Mouse (Mus musculus) lung, embryonic 14.5 days (tissue): Measurements from ENCODE around the gene Fastkd3. TPM values are rescaled to one million over a fixed set of nuclear protein-coding genes. Genes with fewer than 3 reads are reported as not detected.

Experiments used
- ATAC-seq: fragments of 200-750 bp; cut with Nextera tagmentation; 2 replicates; pipeline ENCODE4 v1.8.0; 2017; ENCODE audit warnings: mild to moderate bottlenecking, moderate TSS enrichment, moderate library complexity; ENCODE audit not compliant: insufficient read depth
- DNase-seq: peaks from one replicate; pipeline ENCODE4 v3.0.0-alpha.2; 2015
- H3K27ac ChIP-seq: fragments of 300-500 bp; sonication (generic); 2 replicates; pipeline ENCODE4 v1.5.1; 2014; ENCODE audit warnings: low read depth, mild to moderate bottlenecking, moderate library complexity
- H3K27me3 ChIP-seq: fragments of 300-500 bp; sonication (generic); 2 replicates; pipeline ENCODE4 v1.6.1; 2014; ENCODE audit warnings: low read length, control low read depth; ENCODE audit not compliant: insufficient read depth
- H3K36me3 ChIP-seq: fragments of 300-500 bp; sonication (generic); 2 replicates; pipeline ENCODE4 v1.6.1; 2014; ENCODE audit warnings: control low read depth; ENCODE audit not compliant: insufficient read depth
- H3K4me1 ChIP-seq: fragments of 300-500 bp; sonication (generic); 2 replicates; pipeline ENCODE4 v1.6.1; 2014; ENCODE audit warnings: antibody characterized with exemption, control low read depth; ENCODE audit not compliant: insufficient read depth
- H3K4me2 ChIP-seq: fragments of 300-500 bp; sonication (generic); 2 replicates; pipeline ENCODE4 v1.6.1; 2014; ENCODE audit warnings: mild to moderate bottlenecking
- H3K4me3 ChIP-seq: fragments of 300-500 bp; sonication (generic); 2 replicates; pipeline ENCODE4 v1.5.1; 2014; ENCODE audit warnings: low read depth, low read length
- H3K9ac ChIP-seq: fragments of 300-500 bp; sonication (generic); 2 replicates; pipeline ENCODE4 v1.6.1; 2014
- H3K9me3 ChIP-seq: fragments of 300-500 bp; sonication (generic); 2 replicates; pipeline ENCODE4 v1.6.1; 2016; ENCODE audit warnings: low read depth, low read length, control low read depth
- CTCF ChIP-seq: IDR thresholded peaks from 2 replicates; pipeline ENCODE4 v1.5.1; 2016; ENCODE audit warnings: antibody characterized with exemption, low read depth
- WGBS: fragments of 180-500 bp; shearing (Covaris S2); extraction: QIAGEN DNeasy Blood & Tissue Kit; methylation state at CpG from one replicate; pipeline ENCODE4 v1.1.7; 2014; 5-methylcytosine and 5-hydroxymethylcytosine counted together
- polyA plus RNA-seq: library from polyadenylated mRNA; unstranded; fragments of >200 nt; fragmentation: Nextera tagmentation; extraction: Ambion mirVana; gene quantifications from 2 replicates; pipeline ENCODE4 v1.2.1, GENCODE M21; 2014

The Fastkd3 gene
- polyA plus RNA-seq, 1 experiment from 2014 or later, result 39.1 TPM

DNA sequence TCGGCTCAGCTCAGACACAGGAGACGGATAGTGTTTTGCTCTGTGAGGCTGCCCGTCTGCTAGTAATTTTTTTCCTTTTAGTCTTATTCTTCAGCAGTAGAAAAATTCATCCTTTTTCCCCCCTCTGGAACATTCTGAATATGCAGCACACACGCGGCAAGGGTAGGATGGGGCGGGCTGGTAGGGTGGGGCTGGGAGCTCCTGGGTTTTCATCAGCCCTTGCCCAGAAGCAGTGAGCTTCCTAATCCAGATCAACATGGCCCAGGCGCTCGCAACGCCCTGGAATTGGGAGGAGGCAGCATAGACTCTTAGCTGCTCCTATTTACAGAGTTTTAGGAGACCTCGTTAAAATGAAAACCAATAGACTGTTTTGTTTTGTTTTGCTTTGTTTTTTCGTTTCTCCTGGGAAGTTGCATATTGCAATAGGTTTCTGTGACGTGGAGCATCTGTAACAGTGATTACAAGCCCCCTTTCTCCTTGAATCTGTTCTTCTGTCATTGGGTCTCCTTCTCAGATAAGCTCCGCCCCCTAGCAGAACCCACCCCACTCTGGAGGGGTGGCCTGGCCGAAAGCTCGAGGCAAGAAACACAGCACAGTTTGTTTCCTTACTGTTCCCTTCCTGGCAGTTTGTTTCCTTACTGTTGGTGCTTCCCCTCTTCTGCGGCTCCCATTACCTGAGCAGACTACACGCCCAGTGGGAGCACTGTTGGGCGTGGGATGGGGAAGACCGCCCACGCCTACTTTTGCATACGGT is 25.8 kb downstream of the Fastkd3 start:
- TF ChIP-seq CTCF, result no peak
- 44% methylated on average over 21 of the region's 21 CpGs for WGBS
- peak overlapping the region; percentile 16; the same call in 1 of the 2 replicates for H3K27ac ChIP-seq
- DNase-seq (peak; percentile 76), ATAC-seq (peak; percentile 61)
- H3K9ac ChIP-seq, result no peak overlapping the region
- H3K36me3 ChIP-seq, result no peaks in the 10 kb centered on the region
- H3K4me2 ChIP-seq, result peak overlapping the region; percentile 49
- peak overlapping the region; percentile 12; the same call in 1 of the 2 replicates for H3K4me3 ChIP-seq
- no peaks in the 10 kb centered on the region for H3K27me3 ChIP-seq
- H3K4me1 ChIP-seq, result peaks cover 5% of the 10 kb centered on the region; the same call in 1 of the 2 replicates
- no peaks in the 10 kb centered on the region for H3K9me3 ChIP-seq

DNA sequence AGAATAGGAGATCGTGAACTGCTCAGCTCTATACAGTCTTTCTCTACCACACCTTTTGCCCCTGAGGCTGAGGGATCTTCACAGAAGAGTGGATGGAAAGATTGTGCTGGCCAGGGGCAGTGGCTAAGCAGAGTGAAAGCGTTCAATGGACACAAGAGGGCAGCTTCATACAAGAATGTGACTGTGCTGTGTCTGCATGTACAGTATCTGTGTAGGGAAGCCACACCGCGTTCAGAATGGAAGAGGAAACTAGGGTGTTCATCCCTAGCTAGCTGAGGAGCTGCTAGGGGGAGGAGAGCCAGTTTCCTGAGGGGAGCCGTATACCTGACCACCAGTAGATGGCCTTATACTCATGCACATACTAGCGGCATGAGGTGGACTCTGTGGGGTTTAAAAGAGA is 40.8 kb downstream of the Fastkd3 start:
- Histone ChIP-seq H3K27me3 (no peaks in the 10 kb centered on the region), H3K36me3 (0 out of 2 replicates have a peak, but pooled peaks cover 4% of the 10 kb centered on the region), H3K27ac (no peak overlapping the region), H3K4me2 (no peak overlapping the region), H3K4me3 (no peak overlapping the region), H3K4me1 (no peaks in the 10 kb centered on the region), H3K9ac (no peak overlapping the region), H3K9me3 (no peaks in the 10 kb centered on the region)
- 46% methylated on average over 6 of the region's 6 CpGs for WGBS
- DNase-seq (peak; percentile 47), ATAC-seq (peak; percentile 63; the same call in 1 of the 2 replicates)
- peak; percentile 47 for TF ChIP-seq CTCF

DNA sequence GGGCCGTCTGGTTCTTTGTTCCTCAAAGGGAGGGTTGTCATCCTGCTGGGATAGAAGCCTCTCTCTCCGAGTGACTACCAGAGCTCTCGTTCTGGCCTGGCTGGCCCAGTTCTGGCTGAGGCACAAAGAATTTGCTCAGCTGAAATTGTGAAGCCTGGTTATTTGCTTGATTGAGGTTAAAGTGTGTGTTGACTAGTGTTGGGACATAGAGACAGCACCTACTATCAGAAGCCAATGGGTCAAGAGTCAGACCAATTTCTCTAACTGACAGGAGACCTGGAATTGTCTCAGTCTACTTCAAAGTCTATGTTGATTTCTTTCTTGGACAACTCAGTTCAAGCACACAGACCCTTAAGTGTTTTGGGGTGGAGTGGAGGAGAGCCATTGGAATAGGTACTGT is 45.0 kb downstream of the Fastkd3 start:
- no peaks in the 10 kb centered on the region for H3K9me3 ChIP-seq
- no peak overlapping the region for H3K27ac ChIP-seq
- H3K4me2 ChIP-seq, result no peak overlapping the region
- no peak for DNase-seq
- no peaks in the 10 kb centered on the region for H3K27me3 ChIP-seq
- no peak for ATAC-seq
- H3K4me1 ChIP-seq, result no peaks in the 10 kb centered on the region
- no peak overlapping the region for H3K4me3 ChIP-seq
- TF ChIP-seq CTCF, result no peak
- no peak overlapping the region for H3K9ac ChIP-seq
- WGBS, result 63% methylated on average over 3 of the region's 3 CpGs
- H3K36me3 ChIP-seq, result peaks cover 8% of the 10 kb centered on the region; the same call in 1 of the 2 replicates

Other genes with a start within 250 kb of the Fastkd3 start
- 21.6 and 23.8 TPM in 2 replicates for gene Mtrr, start 85 bp upstream of the Fastkd3 start, polyA plus RNA-seq
- gene 1700001L19Rik, start 15.2 kb downstream of the Fastkd3 start, polyA plus RNA-seq, result 0.65 and 0.83 TPM in 2 replicates